Mouse (Mus musculus): ENCODE measurements around the gene Ppp2r5c. TPM values are rescaled to one million over a fixed set of nuclear protein-coding genes. Genes with fewer than 3 reads are reported as not detected.

Ppp2r5c gene
- polyA plus RNA-seq, 1 experiment: 136 TPM

GRCm38 (mm10) chr12:110494846-110495245, 47.9 kb downstream of the Ppp2r5c start:
- 59% methylated on average over 2 of the region's 2 CpGs for WGBS
- H3K4me1 ChIP-seq (ENCODE audit: control insufficient read depth, insufficient read depth, low read length): peaks cover 20% of the 10 kb centered on the region
- no peak for TF ChIP-seq CTCF (IDR thresholded peaks at IDR 0.05; ENCODE audit: borderline replicate concordance, insufficient read depth, low read depth, low read length)
- TF ChIP-seq POLR2A (IDR thresholded peaks at IDR 0.05; ENCODE audit: borderline replicate concordance, insufficient read depth, low read length): no peak

DNA sequence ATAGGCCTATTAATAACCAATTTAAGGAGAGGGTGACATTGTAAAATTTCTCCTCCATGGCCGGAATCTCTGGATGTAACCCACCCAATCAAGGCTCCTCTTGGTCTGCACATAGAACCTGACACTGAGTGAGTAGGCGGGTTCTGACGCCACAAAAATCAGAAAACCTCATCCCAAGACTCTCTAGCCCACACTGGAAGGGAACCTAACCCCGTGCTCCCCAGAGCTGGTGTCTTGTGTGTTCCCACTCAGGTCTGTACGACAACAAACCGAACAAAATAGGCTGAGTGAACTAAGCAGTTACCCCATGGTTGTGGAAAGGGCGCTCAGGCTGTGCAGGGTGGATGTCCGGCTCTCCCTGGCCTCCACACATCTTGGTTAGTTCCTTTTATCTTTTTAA, 48.3 kb downstream of the Ppp2r5c start:
- Histone ChIP-seq H3K27ac (ENCODE audit: insufficient read depth, low read length) (no peak overlapping the region), H3K4me1 (ENCODE audit: control insufficient read depth, insufficient read depth, low read length) (peaks cover 24% of the 10 kb centered on the region), H3K4me3 (replicated peaks; ENCODE audit: insufficient read depth, low read depth, low read length) (no peak overlapping the region), H3K27me3 (ENCODE audit: control insufficient read depth, insufficient read depth, low read length) (no peaks in the 10 kb centered on the region)
- WGBS: 96% methylated on average over 8 of the region's 8 CpGs
- no peak for TF ChIP-seq POLR2A (IDR thresholded peaks at IDR 0.05; ENCODE audit: borderline replicate concordance, insufficient read depth, low read length)
- no peak for DNase-seq

More at GRCm38 (mm10) chr12:110494846-110495245, 47.9 kb downstream of the Ppp2r5c start:
- H3K27me3 ChIP-seq (ENCODE audit: control insufficient read depth, insufficient read depth, low read length): no peaks in the 10 kb centered on the region
- DNase-seq: no peak
- no peak overlapping the region for H3K27ac ChIP-seq (ENCODE audit: insufficient read depth, low read length)
- H3K4me3 ChIP-seq (replicated peaks; ENCODE audit: insufficient read depth, low read depth, low read length): no peak overlapping the region

GRCm38 (mm10) chr12:110496016-110496415, 49.1 kb downstream of the Ppp2r5c start:
- no peak for TF ChIP-seq POLR2A (IDR thresholded peaks at IDR 0.05; ENCODE audit: borderline replicate concordance, insufficient read depth, low read length)
- no peak for TF ChIP-seq CTCF (IDR thresholded peaks at IDR 0.05; ENCODE audit: borderline replicate concordance, insufficient read depth, low read depth, low read length)
- peaks cover 27% of the 10 kb centered on the region for H3K4me1 ChIP-seq (ENCODE audit: control insufficient read depth, insufficient read depth, low read length)
- H3K4me3 ChIP-seq (replicated peaks; ENCODE audit: insufficient read depth, low read depth, low read length): no peak overlapping the region
- no peak overlapping the region for H3K27ac ChIP-seq (ENCODE audit: insufficient read depth, low read length)
- H3K27me3 ChIP-seq (ENCODE audit: control insufficient read depth, insufficient read depth, low read length): no peaks in the 10 kb centered on the region
- DNase-seq: no peak
- WGBS: 93% methylated on average over 5 of the region's 5 CpGs

- TF ChIP-seq CTCF (IDR thresholded peaks at IDR 0.05; ENCODE audit: borderline replicate concordance, insufficient read depth, low read depth, low read length): no peak
- TF ChIP-seq POLR2A (IDR thresholded peaks at IDR 0.05; ENCODE audit: borderline replicate concordance, insufficient read depth, low read length): no peak
- no peak for DNase-seq
- 77% methylated on average over 3 of the region's 3 CpGs for WGBS
- Histone ChIP-seq H3K27me3 (ENCODE audit: control insufficient read depth, insufficient read depth, low read length) (no peaks in the 10 kb centered on the region), H3K4me3 (replicated peaks; ENCODE audit: insufficient read depth, low read depth, low read length) (no peak overlapping the region), H3K27ac (ENCODE audit: insufficient read depth, low read length) (no peak overlapping the region), H3K4me1 (ENCODE audit: control insufficient read depth, insufficient read depth, low read length) (peaks cover 27% of the 10 kb centered on the region)
Observed at GRCm38 (mm10) chr12:110497013-110497412, 50.1 kb downstream of the Ppp2r5c start.

GRCm38 (mm10) chr12:110497485-110497884, 50.6 kb downstream of the Ppp2r5c start:
- Histone ChIP-seq H3K27ac (ENCODE audit: insufficient read depth, low read length) (no peak overlapping the region), H3K27me3 (ENCODE audit: control insufficient read depth, insufficient read depth, low read length) (no peaks in the 10 kb centered on the region), H3K4me1 (ENCODE audit: control insufficient read depth, insufficient read depth, low read length) (peaks cover 29% of the 10 kb centered on the region), H3K4me3 (replicated peaks; ENCODE audit: insufficient read depth, low read depth, low read length) (no peak overlapping the region)
- 94% methylated on average over 8 of the region's 8 CpGs for WGBS
- no peak for TF ChIP-seq CTCF (IDR thresholded peaks at IDR 0.05; ENCODE audit: borderline replicate concordance, insufficient read depth, low read depth, low read length)
- no peak for TF ChIP-seq POLR2A (IDR thresholded peaks at IDR 0.05; ENCODE audit: borderline replicate concordance, insufficient read depth, low read length)
- DNase-seq: no peak

DNA sequence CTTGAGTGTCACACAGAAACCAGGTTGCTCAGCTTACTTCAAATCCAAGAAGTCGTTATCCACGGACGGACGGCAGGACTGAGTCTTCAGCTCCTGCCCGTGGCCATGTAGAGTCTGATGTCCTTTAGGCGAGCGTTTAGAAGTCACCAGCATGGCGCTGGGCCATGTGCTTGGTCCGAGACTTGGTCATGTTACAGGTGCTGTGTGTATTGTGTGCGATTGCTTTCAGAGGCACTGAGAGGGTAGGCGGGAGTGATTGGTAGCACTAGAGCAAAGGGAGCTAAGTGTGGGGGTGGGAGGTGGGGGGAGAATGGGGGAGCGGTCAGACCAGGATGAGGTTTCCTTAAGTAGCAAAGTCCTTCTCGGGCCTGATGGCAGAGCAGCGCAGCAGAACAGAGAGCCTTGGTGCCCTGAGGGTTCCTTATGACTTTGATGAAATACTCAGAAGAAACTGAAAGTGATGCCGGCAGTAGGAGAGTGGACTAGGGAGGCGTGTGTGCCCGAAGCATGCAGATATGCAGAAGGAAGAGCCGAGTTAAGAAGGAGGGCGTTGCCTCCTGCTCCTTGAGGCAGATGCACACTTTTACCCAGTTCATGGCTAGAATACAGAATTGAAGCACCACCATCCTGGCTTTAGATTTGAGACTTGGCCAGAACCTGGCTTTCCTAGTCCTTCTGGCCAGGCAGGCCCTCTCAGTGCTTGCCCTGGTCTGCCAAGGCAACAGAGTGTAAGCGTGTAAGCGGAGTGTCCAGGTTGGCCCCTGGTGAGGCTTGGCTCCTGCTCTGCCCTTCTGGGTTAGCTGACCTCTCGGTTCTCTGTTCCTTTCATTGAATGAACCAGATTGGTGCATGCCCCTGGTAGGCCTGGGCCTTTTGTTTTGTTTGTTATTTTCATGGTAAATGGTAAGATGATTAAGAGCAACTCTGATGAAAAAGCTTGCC, 51.6 kb downstream of the Ppp2r5c start:
- Histone ChIP-seq H3K27ac (ENCODE audit: insufficient read depth, low read length) (peak overlapping the region; percentile 35; the same call in 1 of the 2 replicates), H3K27me3 (ENCODE audit: control insufficient read depth, insufficient read depth, low read length) (no peaks in the 10 kb centered on the region), H3K4me1 (ENCODE audit: control insufficient read depth, insufficient read depth, low read length) (peaks cover 33% of the 10 kb centered on the region), H3K4me3 (replicated peaks; ENCODE audit: insufficient read depth, low read depth, low read length) (peak overlapping the region; percentile 3)
- peak; percentile 85 to 94 for DNase-seq
- 30% methylated on average over 22 of the region's 22 CpGs for WGBS
- TF ChIP-seq CTCF (IDR thresholded peaks at IDR 0.05; ENCODE audit: borderline replicate concordance, insufficient read depth, low read depth, low read length) (no peak), POLR2A (IDR thresholded peaks at IDR 0.05; ENCODE audit: borderline replicate concordance, insufficient read depth, low read length) (no peak)

DNA sequence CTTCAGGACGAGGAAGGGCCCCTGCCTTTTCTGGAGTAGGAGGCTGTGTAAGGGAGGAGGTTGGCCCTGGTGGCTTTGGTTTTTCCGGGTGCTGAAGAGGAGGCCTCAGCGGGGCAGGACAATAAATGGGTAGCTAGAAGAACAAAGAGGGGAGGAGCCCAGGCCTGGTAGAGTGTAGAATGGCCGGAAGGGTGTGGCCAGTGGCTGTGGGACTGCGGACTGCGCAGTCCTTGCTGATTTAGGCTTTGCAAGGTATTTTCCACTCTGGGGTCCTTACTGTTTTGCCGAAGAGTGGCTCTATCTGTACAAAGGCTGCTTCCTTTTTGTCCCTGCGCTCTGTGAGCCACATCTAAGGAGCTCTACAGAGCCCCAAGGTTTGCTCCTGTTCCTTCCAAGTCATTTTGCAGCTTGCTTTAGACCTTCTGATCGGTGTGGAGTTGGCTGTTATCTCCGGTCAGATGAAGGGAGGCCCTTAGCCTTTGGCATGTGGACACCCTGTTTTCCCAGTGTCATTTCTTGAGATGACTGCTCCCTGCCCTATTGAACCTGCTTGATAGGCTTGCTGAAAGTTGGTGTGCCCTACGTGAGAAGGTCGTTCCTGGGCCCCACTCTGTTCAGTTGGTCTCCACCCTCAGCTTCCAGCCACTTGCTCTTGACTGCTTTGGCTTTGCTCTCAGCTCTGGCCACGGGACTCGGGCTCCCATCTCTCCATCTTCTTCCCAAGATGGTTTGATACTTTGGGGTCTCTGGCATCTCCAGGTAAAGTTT, 52.5 kb downstream of the Ppp2r5c start:
- 67% methylated on average over 14 of the region's 14 CpGs for WGBS
- H3K27ac ChIP-seq (ENCODE audit: insufficient read depth, low read length): peak overlapping the region; percentile 35

More for the DNA sequence above, 52.5 kb downstream of the Ppp2r5c start:
- TF ChIP-seq CTCF (IDR thresholded peaks at IDR 0.05; ENCODE audit: borderline replicate concordance, insufficient read depth, low read depth, low read length): no peak
- TF ChIP-seq POLR2A (IDR thresholded peaks at IDR 0.05; ENCODE audit: borderline replicate concordance, insufficient read depth, low read length): no peak
- H3K27me3 ChIP-seq (ENCODE audit: control insufficient read depth, insufficient read depth, low read length): no peaks in the 10 kb centered on the region
- DNase-seq: no peak
- H3K4me1 ChIP-seq (ENCODE audit: control insufficient read depth, insufficient read depth, low read length): peaks cover 35% of the 10 kb centered on the region
- H3K4me3 ChIP-seq (replicated peaks; ENCODE audit: insufficient read depth, low read depth, low read length): no peak overlapping the region
